Mouse (Mus musculus): ENCODE data around the gene Scgb1c1. TPM values are rescaled to one million over a fixed set of nuclear protein-coding genes. Genes with fewer than 3 reads are reported as not detected.

Scgb1c1 gene
- not detected in 2 replicates for polyA plus RNA-seq (2012; rRNA removed)

DNA sequence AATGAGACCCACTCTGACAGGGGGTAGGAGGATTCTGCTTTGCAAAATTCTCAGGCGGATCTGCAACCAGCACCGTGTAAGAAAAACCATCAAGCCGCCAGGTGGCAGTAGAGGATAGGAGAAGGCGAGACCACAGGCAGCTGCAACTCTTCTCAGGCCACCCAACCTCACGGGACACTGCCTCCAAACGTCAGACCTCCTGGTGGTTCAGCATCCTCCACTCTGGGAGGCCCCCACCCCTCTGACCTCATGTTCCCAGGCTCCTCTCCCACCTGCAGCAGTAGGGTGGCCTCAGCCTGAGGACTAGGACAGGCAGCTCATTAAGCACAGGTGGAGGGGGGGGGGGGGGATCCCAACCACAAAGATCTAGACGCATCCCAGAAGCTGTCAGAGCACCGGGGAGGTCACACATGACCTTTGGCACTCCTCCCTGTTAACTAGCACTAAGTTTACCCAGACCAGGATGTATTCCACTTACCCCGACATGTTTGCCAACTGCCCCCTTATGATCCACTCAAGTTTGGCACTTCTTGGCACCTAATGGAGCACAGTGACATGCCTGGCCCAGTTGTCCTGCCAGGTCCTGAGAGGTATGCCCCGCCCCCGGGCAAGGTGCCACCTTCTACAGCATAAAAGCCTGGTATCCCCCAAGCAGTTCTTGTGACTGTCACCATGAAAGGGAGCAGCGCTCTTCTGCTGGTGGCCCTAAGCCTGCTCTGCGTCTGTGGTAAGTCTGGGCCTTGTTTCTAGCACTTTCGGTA lies at the start of gene Scgb1c1:
TSS of gene Scgb1c1 (plus strand) at position 643 of the 761 bp plus-strand sequence.

DNA sequence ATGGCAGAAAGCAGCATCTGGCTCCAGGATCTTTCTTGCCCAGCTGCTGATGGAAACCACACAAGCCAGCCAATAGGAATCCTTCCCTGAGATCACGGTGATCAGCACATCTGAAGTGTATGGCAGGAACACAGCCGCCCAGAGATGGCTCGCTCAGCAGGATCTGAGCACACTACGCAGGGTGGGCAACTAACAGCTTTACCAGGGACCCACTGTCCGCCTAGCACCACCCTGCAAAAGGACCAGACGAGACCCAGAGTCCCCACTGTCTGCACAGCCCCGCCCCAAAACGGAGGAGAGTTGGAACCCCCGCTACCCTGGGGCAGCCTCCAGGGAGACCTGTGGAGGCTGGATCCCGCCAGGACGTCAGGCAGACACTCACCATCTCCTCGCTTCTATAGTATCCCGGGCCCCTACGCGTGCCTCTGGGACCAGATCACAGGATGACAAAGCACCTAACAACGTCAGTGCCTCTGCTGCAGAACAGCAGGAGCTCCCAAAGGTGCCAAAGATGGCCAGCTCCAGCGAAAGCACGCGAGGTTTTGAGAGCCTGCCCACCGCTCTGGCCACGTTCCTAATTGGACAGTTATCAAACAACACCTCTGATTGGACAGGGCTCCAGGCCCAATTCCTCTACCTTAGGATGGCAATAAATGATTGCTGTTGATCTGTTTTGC lies 23.6 kb upstream of the Scgb1c1 start, which contains the start of gene Zfp941:
TSS of gene Zfp941 (minus strand) at position 526 of the 677 bp plus-strand sequence.

DNA sequence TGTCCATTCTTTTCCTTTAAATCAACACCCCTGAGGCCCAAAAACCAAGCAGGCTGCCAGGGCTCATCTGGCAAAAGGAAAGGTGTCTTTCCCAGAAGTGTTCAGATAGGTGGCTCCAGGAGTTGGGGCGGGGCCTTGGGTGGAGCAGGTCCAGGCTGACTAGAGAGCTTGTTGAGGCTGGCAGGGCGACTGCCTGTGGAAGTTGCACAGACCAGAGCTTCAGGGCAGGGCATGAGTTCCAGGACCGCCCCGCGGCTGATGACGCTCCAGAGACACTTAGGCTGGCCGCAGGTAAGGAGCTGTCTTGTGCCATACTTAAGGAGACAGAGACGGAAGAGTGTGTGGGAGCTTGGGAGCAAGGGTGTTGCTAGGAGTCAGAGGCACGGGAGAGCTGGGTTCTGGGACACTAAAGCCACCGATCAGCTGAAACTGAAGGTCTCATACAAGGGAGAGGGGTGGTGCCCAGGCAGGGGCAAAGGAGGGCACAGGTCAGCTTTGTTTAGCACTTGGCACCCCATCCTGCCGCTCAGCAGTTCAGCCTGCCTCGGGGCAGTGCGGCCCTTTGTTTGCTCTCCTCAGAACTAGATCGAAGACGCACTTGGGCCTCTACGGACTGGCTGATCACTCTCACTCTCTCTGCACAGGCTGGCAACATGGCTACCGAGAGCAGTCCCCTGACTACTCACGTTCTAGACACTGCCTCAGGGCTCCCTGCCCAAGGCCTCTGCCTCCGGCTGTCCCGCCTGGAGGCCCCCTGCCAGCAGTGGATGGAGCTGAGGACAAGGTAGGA lies 10.2 kb upstream of the Scgb1c1 start, which contains the start of gene Urah:
TSS of gene Urah (plus strand) at position 51 of the 790 bp plus-strand sequence.

DNA sequence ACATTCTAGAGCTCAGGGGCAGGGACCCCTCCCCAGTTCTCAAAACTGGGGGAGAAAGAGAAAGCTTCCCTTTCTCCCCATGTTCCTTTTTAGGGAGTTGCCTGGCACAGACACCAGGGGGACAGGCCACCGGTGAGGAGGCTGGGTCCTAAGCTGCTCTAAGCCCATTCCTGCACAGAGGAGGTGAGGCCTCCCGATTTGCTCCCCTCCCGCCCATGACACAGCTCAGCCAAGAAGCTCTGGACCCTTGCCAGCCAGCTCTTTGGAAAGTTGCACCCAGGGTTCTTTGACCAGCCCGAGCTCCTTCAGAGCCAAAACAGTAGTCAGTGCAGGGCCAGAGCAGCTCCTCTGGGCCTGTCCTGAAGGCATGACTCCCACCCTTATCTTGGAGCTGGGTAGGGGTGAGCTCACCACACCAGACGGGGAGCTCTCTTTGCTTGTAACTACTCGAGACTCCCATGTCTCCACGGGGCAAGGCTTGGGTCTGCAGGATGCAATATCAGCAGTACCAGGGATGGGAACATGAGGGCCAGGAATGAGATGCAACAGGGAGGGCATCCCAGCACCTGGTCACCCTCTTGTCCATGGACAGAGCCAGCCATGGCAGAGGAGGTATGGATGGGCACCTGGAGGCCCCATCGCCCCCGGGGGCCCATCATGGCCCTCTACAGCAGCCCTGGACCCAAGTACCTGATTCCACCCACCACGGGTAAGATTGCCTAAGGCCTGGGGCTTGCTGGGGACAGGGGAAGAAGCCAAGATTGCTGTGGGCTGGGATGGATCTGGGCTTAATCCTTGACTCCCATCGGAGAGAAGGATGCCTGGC lies 2.6 kb downstream of the Scgb1c1 start, which contains the start of gene Odf3:
TSS of gene Odf3 (plus strand) at position 51 of the 826 bp plus-strand sequence.

DNA sequence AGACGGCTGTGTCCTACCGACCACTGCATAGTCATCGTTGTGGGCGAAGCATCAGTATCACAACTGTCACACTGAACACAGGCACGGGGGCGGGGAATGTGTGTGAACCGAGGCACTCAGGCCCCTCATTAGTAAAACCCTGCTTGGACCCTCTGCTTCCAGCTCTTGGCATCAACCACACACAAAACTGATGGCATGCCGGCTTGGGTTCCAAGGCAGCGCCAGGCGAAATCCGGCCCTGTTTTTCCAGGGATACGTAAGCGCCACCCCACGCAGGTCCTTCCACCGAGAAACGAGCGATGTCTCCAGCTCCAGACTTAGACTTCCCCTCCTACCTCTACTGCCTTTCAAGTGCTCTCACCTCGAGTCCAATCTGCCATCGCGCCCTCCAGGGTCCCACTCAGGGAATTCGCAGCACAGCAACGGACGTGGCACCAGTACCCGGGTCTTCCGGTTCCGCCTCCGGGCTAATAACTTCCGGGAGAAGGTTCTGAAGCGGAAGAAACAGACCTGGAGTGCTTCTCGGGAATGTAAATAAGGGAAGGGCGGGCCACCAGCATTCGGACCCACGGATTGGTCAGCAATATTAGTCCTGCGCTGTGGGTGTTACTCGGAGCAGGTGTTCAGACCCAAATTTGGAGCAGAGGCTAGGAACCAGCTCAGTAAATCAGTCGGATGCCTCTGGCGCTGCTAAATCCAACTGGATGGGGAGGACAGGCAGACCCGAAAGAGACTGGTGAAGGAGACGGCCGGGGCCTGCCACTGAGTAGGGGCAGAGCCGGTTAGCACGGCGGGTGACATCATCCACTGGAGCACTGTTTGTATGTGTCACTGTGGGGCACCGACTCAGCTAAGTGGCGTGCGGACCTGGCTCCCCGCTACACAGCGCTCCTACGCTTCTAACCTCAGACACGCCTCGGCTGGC lies 10.8 kb downstream of the Scgb1c1 start, which contains the start of gene Gm45785:
TSS of gene Gm45785 (minus strand) at position 472 of the 925 bp plus-strand sequence.

DNA sequence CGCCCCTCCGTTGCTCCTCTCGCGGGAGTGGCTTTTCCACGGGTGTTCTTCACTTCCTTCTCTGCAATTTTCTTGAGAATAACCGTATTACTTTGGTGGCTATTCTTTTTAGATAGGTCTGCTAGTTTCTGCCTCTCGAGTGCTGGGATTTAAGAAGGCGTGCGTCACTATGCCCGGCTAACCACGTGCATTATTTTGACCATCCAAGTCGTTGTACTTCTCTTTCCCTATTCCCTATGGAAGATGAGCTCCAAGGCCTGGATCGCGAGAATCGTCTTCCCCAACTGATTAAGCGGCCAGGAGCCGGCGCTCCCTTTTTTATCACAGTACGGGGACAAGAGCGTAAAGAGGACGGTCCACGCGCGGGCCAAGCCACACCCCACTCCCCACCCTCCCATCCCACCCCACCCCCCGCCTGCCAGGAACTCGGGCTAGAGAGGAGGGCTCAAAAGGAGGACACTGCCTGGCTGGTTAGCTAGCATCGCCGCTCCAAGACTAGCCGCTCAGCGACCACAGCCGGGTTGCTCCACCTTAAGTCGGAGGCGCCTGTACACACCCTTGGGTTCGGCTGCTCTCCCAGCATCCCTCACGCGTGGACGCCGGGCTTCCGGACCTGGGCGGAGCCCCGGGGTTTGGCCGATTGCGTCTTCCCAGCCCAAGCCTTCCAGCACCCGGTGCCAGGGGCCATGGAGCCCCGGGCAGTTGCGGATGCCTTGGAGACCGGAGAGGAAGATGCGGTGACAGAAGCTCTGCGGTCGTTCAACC lies 11.6 kb downstream of the Scgb1c1 start, which contains the start of gene Ric8a:
TSS of gene Ric8a (plus strand) at position 173 of the 765 bp plus-strand sequence.

DNA sequence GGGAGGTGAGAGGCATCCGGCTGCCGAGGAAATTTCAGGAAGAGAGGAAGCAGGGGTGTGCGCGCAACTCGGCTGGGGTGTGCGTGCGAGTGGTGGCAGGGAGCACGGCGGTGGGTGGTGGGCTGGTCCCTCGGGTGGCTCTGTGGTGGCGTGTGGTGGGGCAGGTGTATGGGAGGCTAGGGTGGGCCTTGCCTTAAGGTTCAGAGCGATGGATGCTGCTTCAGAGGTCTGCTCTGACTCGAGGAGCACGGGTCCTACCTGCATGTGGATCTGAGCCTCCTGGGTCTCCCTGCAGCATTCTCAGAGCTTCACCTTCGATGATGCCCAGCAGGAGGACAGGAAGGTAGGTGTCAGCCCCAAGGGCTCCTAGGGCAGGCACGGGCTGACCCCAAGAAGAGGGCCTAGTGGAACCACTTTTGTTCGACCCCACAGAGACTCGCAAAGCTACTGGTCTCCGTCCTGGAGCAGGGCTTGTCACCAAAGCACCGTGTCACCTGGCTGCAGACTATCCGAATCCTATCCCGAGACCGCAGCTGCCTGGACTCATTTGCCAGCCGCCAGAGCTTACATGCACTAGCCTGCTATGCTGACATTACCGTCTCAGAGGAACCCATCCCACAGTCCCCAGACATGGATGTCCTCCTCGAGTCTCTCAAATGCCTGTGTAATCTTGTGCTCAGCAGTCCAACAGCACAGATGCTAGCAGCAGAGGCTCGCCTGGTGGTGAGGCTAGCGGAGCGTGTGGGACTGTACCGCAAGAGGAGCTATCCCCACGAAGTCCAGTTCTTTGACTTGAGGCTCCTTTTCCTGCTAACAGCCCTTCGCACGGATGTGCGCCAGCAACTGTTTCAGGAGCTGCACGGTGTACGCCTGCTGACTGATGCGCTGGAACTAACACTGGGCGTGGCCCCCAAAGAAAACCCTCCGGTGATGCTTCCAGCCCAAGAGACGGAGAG lies 12.5 kb downstream of the Scgb1c1 start, which contains the start of gene Bet1l:
TSS of gene Bet1l (minus strand) at position 28 of the 956 bp plus-strand sequence.

DNA sequence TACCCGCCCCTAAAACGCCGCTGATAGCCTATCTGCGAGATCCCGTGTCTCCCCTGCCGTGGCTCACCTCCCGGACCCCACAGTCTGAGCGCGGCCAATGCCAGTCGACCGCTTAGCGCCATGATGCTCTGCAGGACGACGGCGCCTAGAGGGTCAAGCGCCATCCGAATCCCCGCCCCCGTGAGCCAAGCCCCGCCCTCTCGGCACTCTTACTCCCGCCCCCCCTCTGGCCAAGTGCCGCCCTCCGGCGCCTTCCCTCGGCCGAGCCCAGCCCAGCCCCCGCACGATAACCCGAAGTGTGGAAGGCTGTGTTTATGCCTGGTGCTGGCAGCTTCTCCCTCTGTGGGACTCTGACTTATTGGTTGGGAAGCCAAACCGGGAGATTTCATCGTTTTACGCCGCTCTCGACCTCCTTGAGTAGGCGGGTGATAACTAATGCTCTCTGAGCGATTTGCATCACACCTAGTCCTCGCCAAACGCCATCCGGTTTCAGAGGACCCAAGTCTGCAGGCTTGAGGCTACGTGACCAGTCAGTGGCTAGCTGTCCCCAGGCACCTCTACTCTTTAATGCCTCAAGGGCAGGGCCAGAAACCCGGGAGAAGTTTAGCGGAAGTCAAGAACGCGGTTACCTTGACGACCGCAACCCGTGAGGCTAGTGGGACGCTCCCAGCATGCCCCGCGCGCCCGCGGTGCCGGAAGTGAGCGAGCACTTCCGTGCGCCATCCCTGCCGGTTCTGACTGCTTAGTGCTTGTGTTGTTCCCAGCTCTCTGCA lies 36.5 kb downstream of the Scgb1c1 start, which contains the start of the genes Psmd13 and Sirt3:
TSS of gene Psmd13 (plus strand) at position 273 of the 773 bp plus-strand sequence.
TSS of gene Sirt3 (minus strand) at position 614 of the 773 bp plus-strand sequence.

Other genes with a start within 250 kb of the Scgb1c1 start
- not detected in 2 replicates for gene Olfr46, start 244.3 kb upstream of the Scgb1c1 start, polyA plus RNA-seq (2012; rRNA removed)
- gene Olfr61, start 216.6 kb upstream of the Scgb1c1 start, polyA plus RNA-seq (2012; rRNA removed), result not detected in 2 replicates
- not detected in 2 replicates for gene Olfr53, start 199.1 kb upstream of the Scgb1c1 start, polyA plus RNA-seq (2012; rRNA removed)
- not detected in 2 replicates for gene Olfr539, start 185.6 kb upstream of the Scgb1c1 start, polyA plus RNA-seq (2012; rRNA removed)
- not detected in 2 replicates for gene Olfr45, start 163.6 kb upstream of the Scgb1c1 start, polyA plus RNA-seq (2012; rRNA removed)
- gene Olfr541, start 148.3 kb upstream of the Scgb1c1 start, polyA plus RNA-seq (2012; rRNA removed), result not detected in 2 replicates
- 0.91 and 3.0 TPM in 2 replicates for gene Cyp2e1, start 81.8 kb upstream of the Scgb1c1 start, polyA plus RNA-seq (2012; rRNA removed)
- gene Syce1, start 57.7 kb upstream of the Scgb1c1 start, polyA plus RNA-seq (2012; rRNA removed), result 0.07 and 0.17 TPM in 2 replicates
- gene Zfp941, start 23.4 kb upstream of the Scgb1c1 start, polyA plus RNA-seq (2012; rRNA removed), result 0.09 and 0.19 TPM in 2 replicates
- gene Urah, start 10.5 kb upstream of the Scgb1c1 start, polyA plus RNA-seq (2012; rRNA removed), result 63.2 and 78.4 TPM in 2 replicates
- gene Odf3, start 2.3 kb downstream of the Scgb1c1 start, polyA plus RNA-seq (2012; rRNA removed), result not detected in 2 replicates
- gene Gm45785, start 10.8 kb downstream of the Scgb1c1 start, polyA plus RNA-seq (2012; rRNA removed), result 2.8 TPM in 1 of 2 replicates, not detected in the other
- gene Ric8a, start 11.4 kb downstream of the Scgb1c1 start, polyA plus RNA-seq (2012; rRNA removed), result 109 and 117 TPM in 2 replicates
- gene Bet1l, start 12.0 kb downstream of the Scgb1c1 start, polyA plus RNA-seq (2012; rRNA removed), result 23.7 and 24.1 TPM in 2 replicates
- 53.8 and 58.2 TPM in 2 replicates for gene Psmd13, start 36.4 kb downstream of the Scgb1c1 start, polyA plus RNA-seq (2012; rRNA removed)
- gene Sirt3, start 36.8 kb downstream of the Scgb1c1 start, polyA plus RNA-seq (2012; rRNA removed), result 29.5 and 34.3 TPM in 2 replicates
- gene Cox8b, start 54.9 kb downstream of the Scgb1c1 start, polyA plus RNA-seq (2012; rRNA removed), result 3.4 and 4.0 TPM in 2 replicates
- 82.3 and 99.4 TPM in 2 replicates for gene Nlrp6, start 75.4 kb downstream of the Scgb1c1 start, polyA plus RNA-seq (2012; rRNA removed)
- 40.3 and 53.5 TPM in 2 replicates for gene Pgghg, start 95.8 kb downstream of the Scgb1c1 start, polyA plus RNA-seq (2012; rRNA removed)
- gene Ifitm5, start 104.7 kb downstream of the Scgb1c1 start, polyA plus RNA-seq (2012; rRNA removed), result 1.5 and 1.6 TPM in 2 replicates
- gene Gm45717, start 110.4 kb downstream of the Scgb1c1 start, polyA plus RNA-seq (2012; rRNA removed), result not detected in 2 replicates
- 481 and 681 TPM in 2 replicates for gene Ifitm2, start 110.4 kb downstream of the Scgb1c1 start, polyA plus RNA-seq (2012; rRNA removed)
- gene Ifitm1, start 121.7 kb downstream of the Scgb1c1 start, polyA plus RNA-seq (2012; rRNA removed), result 83.6 and 107 TPM in 2 replicates
- gene Ifitm3, start 165.2 kb downstream of the Scgb1c1 start, polyA plus RNA-seq (2012; rRNA removed), result 135 and 161 TPM in 2 replicates
- gene Ifitm6, start 172.4 kb downstream of the Scgb1c1 start, polyA plus RNA-seq (2012; rRNA removed), result 1.1 and 2.9 TPM in 2 replicates
- not detected in 2 replicates for gene Gm17387, start 183.6 kb downstream of the Scgb1c1 start, polyA plus RNA-seq (2012; rRNA removed)
- gene B4galnt4, start 215.6 kb downstream of the Scgb1c1 start, polyA plus RNA-seq (2012; rRNA removed), result 3.7 and 5.0 TPM in 2 replicates
- gene Pkp3, start 232.7 kb downstream of the Scgb1c1 start, polyA plus RNA-seq (2012; rRNA removed), result 141 and 148 TPM in 2 replicates